10 mouse cellular contexts compared by ENCODE assay signal in the genomic region with DNA sequence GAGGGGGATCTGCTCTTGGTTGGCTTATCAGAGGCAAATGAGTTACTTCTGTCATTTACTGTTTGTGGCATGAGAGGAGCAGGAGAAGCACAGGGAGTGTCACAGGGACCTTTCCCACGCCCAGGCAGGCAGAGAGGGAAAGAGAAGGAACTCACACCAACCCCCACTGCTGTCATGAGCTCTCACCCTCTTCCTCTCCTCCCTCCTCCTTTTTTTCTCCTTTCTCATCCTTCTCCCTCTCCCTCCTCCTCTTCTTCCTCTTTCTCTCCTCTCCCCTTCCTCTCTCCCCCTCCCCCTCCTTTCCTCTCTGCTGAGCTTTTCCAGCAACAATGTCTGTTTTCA. TPM values are rescaled to one million over a fixed set of nuclear protein-coding genes. Genes with fewer than 3 reads are reported as not detected.
DNase-seq lines count a peak whose midpoint lies in the region; ATAC-seq and TF ChIP-seq lines count a peak whose summit lies in the region.
"Had no signal": no experiment of that assay in that cellular context is flagged by ENCODE, and none has a peak within 500 bp of the region (broad histone marks: within the 10 kb centered on the region; RNA-seq: fewer than 3 reads in every experiment).

No protein-coding gene starts in this region.

- TF ChIP-seq POLR2A in MEL (IDR thresholded peaks at IDR 0.05; ENCODE audit: control insufficient read depth in 1 of 2, insufficient read depth in 1 of 2, low read depth in 1 of 2, low read length in 2 of 2, poor library complexity in 1 of 2): no peak

- H3K9ac ChIP-seq in kidney, embryonic 15.5 days: no peak overlapping the region
- peak overlapping the region; percentile 2 for H3K9ac ChIP-seq in MEL (ENCODE audit: control insufficient read depth, low read depth, low read length, poor library complexity, severe bottlenecking)
- H3K9ac ChIP-seq in liver, embryonic 12.5 days: no peak overlapping the region

- H3K27ac ChIP-seq in kidney, embryonic 15.5 days: peak overlapping the region; percentile 77
- peak overlapping the region; percentile 38 for H3K27ac ChIP-seq in MEL (ENCODE audit: control insufficient read depth, low read depth, low read length)
- peak overlapping the region; percentile 18; the same call in 1 of the 2 replicates for H3K27ac ChIP-seq in liver, embryonic 12.5 days

- TF ChIP-seq RAD21 in MEL (IDR thresholded peaks at IDR 0.05; ENCODE audit: low read depth, low read length): no peak

- ATAC-seq in kidney, embryonic 15.5 days (replicated peaks; ENCODE audit: low FRiP score): peak; percentile 29; the same call in 1 of the 2 replicates
- ATAC-seq in liver, embryonic 12.5 days: no peak

- DNase-seq in kidney, postnatal 4 days: no peak
- DNase-seq in MEL (ENCODE audit: low read depth, low spot score): no peak
- peak; percentile 20 for DNase-seq in brain, adult 2 months (ENCODE audit: low read depth, low spot score)
- no peak for DNase-seq in cerebellum, adult 11 months
- DNase-seq in testis, postnatal 10 days (ENCODE audit: low spot score): no peak
- no peak for DNase-seq in thymus, postnatal 4 days
- DNase-seq: adrenal gland, postnatal 10 days; right cerebral cortex, postnatal 4 days had no signal

- WGBS in kidney, embryonic 15.5 days: 30% methylated on average over 1 of the region's 1 CpGs
- WGBS in liver, embryonic 12.5 days (ENCODE audit: insufficient replicate concordance): 0% methylated on average over 1 of the region's 1 CpGs

- no peak for TF ChIP-seq CTCF in MEL (IDR thresholded peaks at IDR 0.05 in 2 of 3, conservative IDR thresholded peaks at IDR 0.05 in 1 of 3; ENCODE audit: control insufficient read depth in 1 of 3, insufficient read depth in 1 of 3, low read depth in 2 of 3, low read length in 3 of 3, poor library complexity in 1 of 3, severe bottlenecking in 1 of 3)

- peaks cover 17% of the 10 kb centered on the region for H3K4me1 ChIP-seq in kidney, embryonic 15.5 days
- H3K4me1 ChIP-seq in MEL (ENCODE audit: control insufficient read depth in 1 of 2, insufficient read depth in 2 of 2, low read length in 2 of 2): peaks cover 2 to 20% of the 10 kb centered on the region in 2 experiments; a peak in 3 of 4 replicates
- H3K4me1 ChIP-seq in liver, embryonic 12.5 days: peaks cover 16% of the 10 kb centered on the region; the same call in 1 of the 2 replicates

- no peak overlapping the region for H3K4me2 ChIP-seq in kidney, embryonic 15.5 days
- 0 out of 2 replicates have a peak overlapping the region, but pooled peaks have one; percentile 14 for H3K4me2 ChIP-seq in liver, embryonic 12.5 days

- no peaks in the 10 kb centered on the region for H3K79me2 ChIP-seq in MEL (ENCODE audit: control insufficient read depth, insufficient read depth, low read length, poor library complexity)

- no peak overlapping the region for H3K4me3 ChIP-seq in kidney, embryonic 15.5 days (replicated peaks)
- H3K4me3 ChIP-seq in MEL (ENCODE audit: control insufficient read depth in 1 of 2, insufficient read depth in 1 of 2, low read depth in 2 of 2, low read length in 2 of 2): peak overlapping the region in 1 of 2 experiments; percentile 22; a peak in 3 of 4 replicates
- no peak overlapping the region for H3K4me3 ChIP-seq in liver, embryonic 12.5 days

- no peaks in the 10 kb centered on the region for H3K36me3 ChIP-seq in kidney, embryonic 15.5 days
- peaks cover 0 to 4% of the 10 kb centered on the region in 2 experiments; a peak in 2 of 4 replicates for H3K36me3 ChIP-seq in MEL (ENCODE audit: control insufficient read depth in 1 of 2, insufficient read depth in 2 of 2, low read length in 2 of 2)
- H3K36me3 ChIP-seq in liver, embryonic 12.5 days: no peaks in the 10 kb centered on the region

- no peaks in the 10 kb centered on the region for H3K9me3 ChIP-seq in kidney, embryonic 15.5 days (replicated peaks)
- no peaks in the 10 kb centered on the region for H3K9me3 ChIP-seq in MEL (replicated peaks; ENCODE audit: insufficient read depth, low read length)
- H3K9me3 ChIP-seq in liver, embryonic 12.5 days (replicated peaks): no peaks in the 10 kb centered on the region

- no peak for TF ChIP-seq EP300 in MEL (IDR thresholded peaks at IDR 0.05; ENCODE audit: low read depth in 1 of 2, low read length in 2 of 2)

- no peaks in the 10 kb centered on the region for H3K27me3 ChIP-seq in kidney, embryonic 15.5 days
- H3K27me3 ChIP-seq in MEL (ENCODE audit: control insufficient read depth in 1 of 2, insufficient read depth in 2 of 2, low read length in 2 of 2): no peaks in the 10 kb centered on the region; a peak in 1 of 4 replicates
- no peaks in the 10 kb centered on the region for H3K27me3 ChIP-seq in liver, embryonic 12.5 days (replicated peaks)

TF ChIP-seq in MEL, 35 proteins besides CTCF, POLR2A, EP300 and RAD21:
- TF ChIP-seq MAFK (IDR thresholded peaks at IDR 0.05; ENCODE audit: borderline replicate concordance, low read depth, low read length) (no peak), USF1 (IDR thresholded peaks at IDR 0.05; ENCODE audit: low read depth, low read length) (no peak), TCF12 (IDR thresholded peaks at IDR 0.05; ENCODE audit: low read depth, low read length) (no peak), MYB (IDR thresholded peaks at IDR 0.05; ENCODE audit: low read depth, low read length) (no peak), POLR2AphosphoS2 (IDR thresholded peaks at IDR 0.05; ENCODE audit: low read length) (no peak), E2F4 (IDR thresholded peaks at IDR 0.05; ENCODE audit: borderline replicate concordance, low read depth, low read length) (no peak), ZMIZ1 (IDR thresholded peaks at IDR 0.05; ENCODE audit: low read depth, low read length) (no peak), UBTF (IDR thresholded peaks at IDR 0.05; ENCODE audit: borderline replicate concordance, insufficient read depth, low read depth, low read length) (no peak), POLR2AphosphoS5 (IDR thresholded peaks at IDR 0.05; ENCODE audit: borderline replicate concordance, low read depth, low read length) (no peak), TAL1 (IDR thresholded peaks at IDR 0.05; ENCODE audit: low read length) (no peak), CHD1 (IDR thresholded peaks at IDR 0.05; ENCODE audit: low read depth, low read length) (no peak), MYC (IDR thresholded peaks at IDR 0.05; ENCODE audit: low read depth, low read length) (no peak), MXI1 (IDR thresholded peaks at IDR 0.05; ENCODE audit: low read depth, low read length) (no peak)

RNA-seq across cellular contexts. Expression of gene Otulinl, which starts 21.6 kb away (rescaled TPM):
- 26.5 and 30.5 TPM in 2 replicates for polyA plus RNA-seq in kidney, embryonic 15.5 days (2015; fragmentation: Nextera tagmentation; extraction: Ambion mirVana)
- 0.42 and 0.50 TPM in 2 replicates for total RNA-seq in MEL (2012; rRNA removed)
- under 1 TPM in 1 of 2 experiments, not detected in 1; 0.14 TPM for polyA plus RNA-seq in MEL (2012; ENCODE audit: insufficient read depth in 1 of 2, insufficient read length in 2 of 2, low read depth in 1 of 2, low replicate concordance in 2 of 2, missing spikeins in 1 of 2)
- 7.6 and 8.7 TPM in 2 replicates for polyA plus RNA-seq in liver, embryonic 12.5 days (2016; fragmentation: Nextera tagmentation; extraction: Ambion mirVana)

Comparison
In these comparisons a context has a peak if more than half of its experiments do, and no peak if none do; other contexts are left out.
1. H3K27ac ChIP-seq: peak in every context shown above with its lines; median percentile 77 in kidney, embryonic 15.5 days; 38 in MEL; 18 in liver, embryonic 12.5 days.